Mouse (Mus musculus): ENCODE measurements at regions not wholly inside any gene's neighbourhood (a gene's known extent, or its start where the extent isn't known, plus 50 kb on each side); places are given as distances from the start of the nearest gene placed in this dataset.

DNA sequence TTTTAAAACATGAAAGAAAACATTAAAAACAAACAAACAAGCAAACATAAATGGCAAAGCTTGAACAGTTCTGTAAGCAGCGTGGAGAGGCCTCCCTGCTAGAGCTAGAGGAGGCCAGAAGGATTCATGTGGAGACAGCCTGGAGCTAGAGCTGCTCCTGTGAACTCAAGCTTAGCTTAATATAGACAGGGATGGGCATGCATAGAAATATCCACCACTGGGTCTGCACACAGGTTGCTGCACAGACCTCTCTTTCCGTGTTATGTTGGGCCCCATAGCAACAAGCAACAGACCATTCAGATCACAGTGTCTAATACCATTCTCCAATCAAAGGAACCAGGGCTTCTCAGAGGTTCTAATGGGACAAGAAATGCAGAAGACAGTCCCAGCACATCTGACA is 122.9 kb upstream of the Magi3 start:
- no peak for DNase-seq

- DNase-seq, result no peak
Observed at GRCm38 (mm10) chr3:104342220-104342619, 122.0 kb upstream of the Magi3 start.

GRCm38 (mm10) chr3:104340331-104340730 is 120.2 kb upstream of the Magi3 start:
- no peak for DNase-seq

- no peak for DNase-seq
Observed at GRCm38 (mm10) chr3:104336867-104337266, 116.7 kb upstream of the Magi3 start.

DNA sequence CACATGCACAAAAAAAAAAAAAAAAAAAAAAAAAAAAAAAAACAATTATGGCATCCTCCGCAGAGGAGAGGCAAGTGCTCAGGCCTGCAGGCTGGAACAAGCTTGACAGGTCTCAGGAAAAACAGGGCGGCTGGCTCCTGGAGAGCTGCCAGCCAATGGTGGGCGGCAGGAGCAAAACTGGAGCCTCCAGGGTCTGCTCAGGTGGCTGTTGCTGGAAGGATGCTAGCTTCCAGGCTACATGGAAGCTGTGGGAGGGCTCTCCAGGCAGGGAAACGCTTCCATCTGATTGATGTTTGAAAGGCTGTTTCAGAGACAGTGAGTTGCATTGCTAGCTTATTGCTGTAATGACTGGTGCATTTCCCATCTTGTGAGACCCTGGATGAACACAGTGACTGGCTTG is 116.1 kb upstream of the Magi3 start:
- DNase-seq, result no peak

GRCm38 (mm10) chr3:104334760-104335159 is 114.6 kb upstream of the Magi3 start:
- DNase-seq, result no peak

- no peak for DNase-seq
Observed at GRCm38 (mm10) chr3:104333345-104333744, 113.2 kb upstream of the Magi3 start.

GRCm38 (mm10) chr3:104330646-104331045 is 110.5 kb upstream of the Magi3 start:
- DNase-seq, result no peak

- DNase-seq, result no peak
Observed at GRCm38 (mm10) chr3:104327829-104328228, 107.7 kb upstream of the Magi3 start.

DNA sequence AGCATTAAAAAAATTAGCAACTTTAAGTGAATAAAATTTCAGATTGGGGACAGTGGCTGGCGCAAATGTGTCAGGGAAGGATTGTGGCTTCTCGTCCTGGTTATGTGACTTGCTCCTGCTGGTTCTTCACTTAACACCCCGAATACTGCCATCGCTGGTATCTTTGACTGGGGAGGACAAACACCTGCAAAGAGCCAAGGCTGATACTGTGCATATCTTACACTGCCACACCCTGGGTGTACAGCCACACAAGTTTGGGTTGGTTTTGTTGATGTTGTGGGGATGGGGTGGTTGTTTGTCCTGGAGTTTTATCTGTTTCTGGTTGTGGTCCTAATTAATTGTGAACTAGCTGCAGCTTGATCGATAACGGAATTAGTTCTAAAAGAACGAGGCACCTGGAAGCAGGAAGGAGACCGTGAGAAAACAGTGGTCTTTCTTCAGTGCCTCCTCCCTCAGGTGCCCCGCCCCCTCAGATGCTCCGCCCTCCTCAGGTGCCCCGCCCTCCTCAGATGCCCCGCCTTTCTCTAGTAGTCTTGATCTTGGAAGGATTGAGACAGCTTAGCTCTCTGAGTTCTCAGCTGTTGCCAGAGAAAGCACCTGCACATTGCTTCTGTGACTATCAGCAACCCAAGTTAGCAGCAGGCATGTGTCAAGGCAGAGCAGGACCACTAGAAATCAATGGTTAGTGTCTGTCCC is 107.0 kb upstream of the Magi3 start:
- DNase-seq, result no peak

DNA sequence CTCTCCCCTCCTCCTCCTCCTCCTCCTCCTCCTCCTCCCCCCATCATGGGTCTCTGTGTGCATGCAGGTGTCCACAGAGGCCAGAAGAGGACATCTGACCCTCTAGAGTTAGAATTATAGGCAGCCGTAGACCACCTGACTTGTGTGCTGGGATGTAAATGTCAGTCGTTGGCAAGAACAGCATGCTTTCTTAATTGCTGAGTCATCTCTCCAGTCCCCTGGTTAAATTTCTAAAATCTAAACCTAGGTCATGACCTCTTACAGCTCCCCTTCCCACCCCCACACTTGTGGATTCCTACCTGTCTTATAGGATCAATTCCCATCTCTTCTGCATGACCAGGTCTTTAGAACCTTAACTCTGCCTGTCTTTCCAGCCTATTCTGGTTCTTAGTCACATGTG is 102.4 kb upstream of the Magi3 start:
- no peak for DNase-seq

DNA sequence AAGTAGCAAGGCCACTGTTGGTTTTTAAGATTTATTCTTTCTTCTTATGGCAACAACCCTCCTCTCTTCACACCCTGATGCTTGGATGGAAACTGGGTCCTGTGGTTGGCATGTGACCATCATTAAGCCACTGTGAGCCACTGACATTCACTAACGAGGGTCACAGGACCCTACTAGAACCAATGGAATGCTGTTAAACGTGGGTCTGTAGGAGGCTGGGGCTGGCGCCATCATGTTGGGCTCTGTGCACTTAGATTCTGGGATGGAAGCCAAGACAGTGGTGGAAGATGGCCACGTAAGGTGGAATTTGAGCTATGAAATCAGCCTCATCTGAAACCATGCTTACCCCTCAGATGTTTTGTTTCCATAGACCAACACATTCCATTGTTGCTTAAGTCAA is 100.2 kb upstream of the Magi3 start:
- no peak for DNase-seq

GRCm38 (mm10) chr3:104319377-104319776 is 99.2 kb upstream of the Magi3 start:
- DNase-seq, result no peak

GRCm38 (mm10) chr3:104318911-104319310 is 98.7 kb upstream of the Magi3 start:
- no peak for DNase-seq

GRCm38 (mm10) chr3:104317528-104317927 is 97.4 kb upstream of the Magi3 start:
- no peak for DNase-seq

DNA sequence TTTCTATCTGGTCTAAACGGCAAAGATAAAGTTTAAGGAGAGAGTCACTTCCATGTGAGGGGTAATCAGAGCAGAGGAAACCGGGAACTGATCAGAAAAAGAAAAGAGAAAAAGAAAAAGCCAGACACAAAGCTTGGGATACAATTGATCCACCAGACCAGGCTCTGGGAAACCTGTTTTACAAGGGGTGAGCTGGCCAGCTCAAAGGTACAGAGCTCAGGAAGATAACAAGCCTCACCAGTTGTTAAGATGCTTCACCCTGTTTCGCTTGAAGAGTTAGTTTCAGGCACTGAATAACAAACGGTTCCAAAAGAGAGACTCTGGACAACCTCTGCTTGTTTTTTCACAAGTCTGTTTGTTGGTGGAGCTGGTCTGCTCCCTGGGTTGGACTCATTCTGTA is 92.9 kb upstream of the Magi3 start:
- DNase-seq, result no peak

DNA sequence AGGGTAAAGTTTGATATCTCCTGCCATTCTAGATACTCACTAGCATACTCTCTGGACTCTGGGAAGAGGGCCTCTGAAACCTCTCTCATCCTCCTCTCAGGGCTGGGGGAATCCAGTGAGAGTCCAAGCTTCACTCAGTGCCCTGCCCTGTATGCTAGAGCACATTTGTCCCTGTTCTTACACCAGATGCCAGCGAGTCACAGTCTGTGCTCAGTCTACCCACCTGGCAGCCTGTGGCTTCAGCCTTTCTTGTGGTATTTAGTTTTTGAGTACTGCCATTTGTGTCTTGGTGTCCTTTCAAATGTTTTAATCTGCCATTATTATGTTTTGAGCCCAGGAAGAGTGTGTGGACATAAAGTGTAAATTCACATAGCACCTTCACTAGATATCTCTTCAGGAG is 86.8 kb upstream of the Magi3 start:
- no peak for DNase-seq

GRCm38 (mm10) chr3:104305904-104306563 is 85.9 kb upstream of the Magi3 start:
- no peak for DNase-seq

DNA sequence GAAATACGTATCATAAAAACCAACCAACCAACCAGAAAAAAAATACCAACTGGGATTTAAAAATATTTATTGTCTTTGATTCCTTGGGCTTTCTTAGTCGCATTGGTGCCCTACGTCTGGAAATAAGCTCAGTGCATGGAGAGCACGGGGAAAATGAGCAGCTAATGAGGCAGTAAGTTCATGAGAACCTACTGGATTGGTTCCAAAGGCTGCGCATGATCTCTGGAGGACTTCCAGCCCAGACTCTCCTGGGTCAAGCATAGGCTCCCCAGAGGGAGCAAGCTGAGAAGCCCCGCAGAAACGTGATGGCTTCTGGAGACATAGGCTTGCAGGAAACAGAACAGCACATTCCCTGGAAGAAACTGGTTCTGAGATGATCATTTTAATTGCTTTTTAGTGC is 83.4 kb upstream of the Magi3 start:
- peak; percentile 7 to 9 for DNase-seq

- no peak for DNase-seq
Observed at GRCm38 (mm10) chr3:104300201-104300600, 80.0 kb upstream of the Magi3 start.

DNA sequence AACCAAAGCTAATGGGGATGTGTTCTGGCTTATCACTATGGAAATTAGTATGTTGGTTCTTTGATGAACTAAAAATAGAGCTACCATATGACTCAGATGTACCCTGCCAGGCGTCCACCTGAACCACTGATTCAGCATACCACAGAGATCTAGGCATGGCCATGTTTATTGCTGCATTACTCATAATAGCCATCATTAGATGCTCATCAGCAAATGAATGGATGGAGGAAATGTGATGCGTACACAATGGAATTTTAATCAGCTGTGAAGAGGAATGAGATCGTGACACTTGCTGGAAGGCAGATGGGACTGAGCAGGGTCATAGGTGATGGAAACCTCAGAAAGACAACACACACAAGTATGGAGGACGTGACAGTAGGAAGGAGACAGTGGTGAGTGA is 78.7 kb upstream of the Magi3 start:
- no peak for DNase-seq

GRCm38 (mm10) chr3:104298409-104298808 is 78.2 kb upstream of the Magi3 start:
- DNase-seq, result no peak

GRCm38 (mm10) chr3:104297112-104297511 is 76.9 kb upstream of the Magi3 start:
- DNase-seq, result no peak

GRCm38 (mm10) chr3:104295856-104296255 is 75.7 kb upstream of the Magi3 start:
- no peak for DNase-seq

Measured in cerebellum, postnatal 36 days (tissue).